Mouse (Mus musculus) liver, embryonic 15.5 days (tissue): ENCODE results near the gene Ccnd3. TPM values are rescaled to one million over a fixed set of nuclear protein-coding genes. Genes with fewer than 3 reads are reported as not detected.
A peak's percentile ranks its signal among the peaks of the same experiment; 100 is the strongest.

Experiments used
- ATAC-seq: fragments of 200-750 bp; cut with Nextera tagmentation; 2 replicates; pipeline ENCODE4 v1.8.0; 2017; ENCODE audit warnings: moderate number of reproducible peaks, mild to moderate bottlenecking, moderate library complexity; ENCODE audit not compliant: insufficient read depth
- H3K27ac ChIP-seq: fragments of 300-500 bp; sonication (generic); replicated peaks from 2 replicates; pipeline ENCODE4 v1.5.1; 2015; ENCODE audit warnings: mild to moderate bottlenecking, inconsistent platforms
- H3K27me3 ChIP-seq: fragments of 300-500 bp; sonication (generic); 2 replicates; pipeline ENCODE4 v1.6.1; 2015; ENCODE audit warnings: mild to moderate bottlenecking, inconsistent platforms
- H3K36me3 ChIP-seq: fragments of 300-500 bp; sonication (generic); replicated peaks from 2 replicates; pipeline ENCODE4 v1.6.1; 2015; ENCODE audit warnings: moderate library complexity, mild to moderate bottlenecking, inconsistent platforms
- H3K4me1 ChIP-seq: fragments of 300-500 bp; sonication (generic); replicated peaks from 2 replicates; pipeline ENCODE4 v1.6.1; 2015; ENCODE audit warnings: inconsistent platforms
- H3K4me2 ChIP-seq: fragments of 300-500 bp; sonication (generic); 2 replicates; pipeline ENCODE4 v1.6.1; 2015; ENCODE audit warnings: moderate library complexity, mild to moderate bottlenecking, inconsistent platforms
- H3K4me3 ChIP-seq: fragments of 300-500 bp; sonication (generic); replicated peaks from 2 replicates; pipeline ENCODE4 v1.5.1; 2015; ENCODE audit warnings: mild to moderate bottlenecking, inconsistent platforms
- H3K9ac ChIP-seq: fragments of 300-500 bp; sonication (generic); 2 replicates; pipeline ENCODE4 v1.6.1; 2015; ENCODE audit warnings: moderate library complexity, mild to moderate bottlenecking, inconsistent platforms
- H3K9me3 ChIP-seq: fragments of 300-500 bp; sonication (generic); replicated peaks from 2 replicates; pipeline ENCODE4 v1.6.1; 2016; ENCODE audit warnings: inconsistent platforms
- WGBS: fragments of 180-500 bp; shearing (Covaris S2); methylation state at CpG from one replicate; pipeline ENCODE4 v1.1.7; 2015; ENCODE audit warnings: mixed read lengths; ENCODE audit not compliant: insufficient replicate concordance; 5-methylcytosine and 5-hydroxymethylcytosine counted together
- polyA plus RNA-seq: library from polyadenylated mRNA; unstranded; fragments of >200 nt; fragmentation: Nextera tagmentation; extraction: Ambion mirVana; gene quantifications from 2 replicates; pipeline ENCODE4 v1.2.1, GENCODE M21; 2015

Gene Ccnd3
- polyA plus RNA-seq, 1 experiment from 2014 or later, result 422 TPM

DNA sequence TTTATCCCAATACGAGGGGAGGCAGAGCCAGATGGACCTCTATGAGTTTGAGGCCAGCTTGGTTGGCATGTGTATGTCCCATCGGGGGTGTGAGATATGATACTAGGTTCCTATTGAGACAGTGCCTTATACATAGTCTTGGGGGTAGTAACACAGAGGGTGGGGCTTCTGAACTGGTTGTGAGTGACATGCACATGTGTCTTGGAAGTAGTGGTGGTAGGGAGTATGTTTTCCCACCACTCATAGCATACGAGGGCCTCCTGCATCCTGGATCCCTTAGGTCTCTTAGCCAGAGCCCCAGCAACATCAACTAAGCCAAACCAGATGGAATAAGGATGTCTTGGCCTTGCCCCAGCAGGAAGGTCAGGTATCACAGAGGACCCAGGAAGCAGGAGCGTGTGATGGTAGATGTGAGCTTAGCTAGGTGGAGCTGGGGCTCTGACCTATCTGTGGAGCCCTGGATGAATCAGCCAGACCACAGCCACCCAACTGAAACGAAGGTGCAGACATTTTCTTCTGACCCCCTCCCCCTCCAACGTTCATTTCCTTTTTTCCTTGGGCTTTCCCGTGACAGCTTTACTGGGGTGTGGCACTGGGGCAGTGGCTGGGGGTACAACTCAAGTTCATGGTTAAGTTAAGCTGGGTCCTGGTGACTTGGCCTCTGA lies 10.5 kb downstream of the Ccnd3 start:
- Histone ChIP-seq H3K9ac (no peak overlapping the region), H3K9me3 (no peaks in the 10 kb centered on the region; the same call in 1 of the 2 replicates), H3K27me3 (no peaks in the 10 kb centered on the region), H3K4me3 (no peak overlapping the region), H3K4me2 (no peak overlapping the region), H3K36me3 (peaks cover 5% of the 10 kb centered on the region), H3K4me1 (peaks cover 91% of the 10 kb centered on the region), H3K27ac (0 out of 2 replicates have a peak overlapping the region, but pooled peaks have one; percentile 25)
- ATAC-seq, result no peak
- 44% methylated on average over 7 of the region's 7 CpGs for WGBS

GRCm38 (mm10) chr17:47516232-47516631 lies 11.4 kb downstream of the Ccnd3 start:
- Histone ChIP-seq H3K9me3 (no peaks in the 10 kb centered on the region; the same call in 1 of the 2 replicates), H3K4me3 (no peak overlapping the region), H3K4me2 (no peak overlapping the region), H3K4me1 (peaks cover 92% of the 10 kb centered on the region), H3K36me3 (peaks cover 5% of the 10 kb centered on the region), H3K27ac (no peak overlapping the region), H3K9ac (no peak overlapping the region), H3K27me3 (no peaks in the 10 kb centered on the region)
- ATAC-seq, result no peak
- 92% methylated on average over 3 of the region's 3 CpGs for WGBS

DNA sequence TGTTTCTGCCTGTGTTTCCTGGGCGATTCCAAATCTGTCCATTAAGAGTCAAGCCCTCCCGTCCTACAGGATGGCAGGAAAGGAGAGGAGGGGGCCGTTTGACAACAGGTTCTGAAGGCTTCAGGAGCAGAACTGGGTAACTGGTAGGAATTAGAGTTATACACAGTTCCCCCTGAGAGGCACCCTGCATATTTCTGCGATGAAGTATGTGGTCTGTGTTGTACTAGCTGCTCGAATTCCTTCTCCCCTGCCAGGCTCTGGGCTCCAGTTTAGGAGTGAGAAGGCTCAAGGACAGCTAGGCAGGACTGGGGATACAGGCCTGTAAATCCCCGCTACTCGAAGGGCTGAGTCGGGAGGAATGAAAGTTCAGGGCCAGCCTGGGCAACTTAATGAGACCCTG lies 13.4 kb downstream of the Ccnd3 start:
- ATAC-seq, result no peak
- WGBS, result 54% methylated on average over 8 of the region's 8 CpGs
- Histone ChIP-seq H3K27ac (peak overlapping the region; percentile 62), H3K36me3 (peaks cover 5% of the 10 kb centered on the region), H3K4me2 (no peak overlapping the region), H3K4me3 (no peak overlapping the region), H3K9ac (no peak overlapping the region), H3K27me3 (no peaks in the 10 kb centered on the region), H3K4me1 (peaks cover 92% of the 10 kb centered on the region), H3K9me3 (no peaks in the 10 kb centered on the region; the same call in 1 of the 2 replicates)

- Histone ChIP-seq H3K4me1 (peaks cover 93% of the 10 kb centered on the region), H3K27me3 (no peaks in the 10 kb centered on the region), H3K4me3 (peak overlapping the region; percentile 50), H3K9me3 (no peaks in the 10 kb centered on the region), H3K4me2 (peak overlapping the region; percentile 81), H3K9ac (peak overlapping the region; percentile 66), H3K27ac (peak overlapping the region; percentile 97), H3K36me3 (0 out of 2 replicates have a peak, but pooled peaks cover 3% of the 10 kb centered on the region)
- WGBS, result 3% methylated on average over 17 of the region's 17 CpGs
- ATAC-seq, result peak; percentile 89
Observed at GRCm38 (mm10) chr17:47521551-47522258, 16.9 kb downstream of the Ccnd3 start.

DNA sequence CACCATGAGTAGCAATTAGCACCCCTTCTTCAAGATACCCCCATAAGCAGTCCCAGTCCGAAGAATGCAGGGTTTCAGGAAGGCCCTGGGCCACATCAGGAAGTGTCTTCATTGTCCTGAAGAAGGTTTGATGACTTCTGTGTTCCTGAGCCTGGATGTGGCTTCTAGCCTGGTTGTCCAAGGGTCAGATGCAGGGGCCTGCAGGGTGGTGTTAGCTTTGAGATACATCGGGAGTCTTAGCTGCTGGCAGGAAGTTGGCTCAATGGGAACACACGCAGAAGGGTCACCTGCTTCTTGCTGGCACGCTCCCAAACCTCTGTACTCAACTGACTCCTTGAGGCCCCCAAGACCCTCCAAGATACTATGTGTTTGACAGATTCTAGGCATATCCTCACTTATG lies 17.7 kb downstream of the Ccnd3 start:
- H3K9ac ChIP-seq, result peak overlapping the region; percentile 66
- peaks cover 94% of the 10 kb centered on the region for H3K4me1 ChIP-seq
- 34% methylated on average over 4 of the region's 4 CpGs for WGBS

DNA sequence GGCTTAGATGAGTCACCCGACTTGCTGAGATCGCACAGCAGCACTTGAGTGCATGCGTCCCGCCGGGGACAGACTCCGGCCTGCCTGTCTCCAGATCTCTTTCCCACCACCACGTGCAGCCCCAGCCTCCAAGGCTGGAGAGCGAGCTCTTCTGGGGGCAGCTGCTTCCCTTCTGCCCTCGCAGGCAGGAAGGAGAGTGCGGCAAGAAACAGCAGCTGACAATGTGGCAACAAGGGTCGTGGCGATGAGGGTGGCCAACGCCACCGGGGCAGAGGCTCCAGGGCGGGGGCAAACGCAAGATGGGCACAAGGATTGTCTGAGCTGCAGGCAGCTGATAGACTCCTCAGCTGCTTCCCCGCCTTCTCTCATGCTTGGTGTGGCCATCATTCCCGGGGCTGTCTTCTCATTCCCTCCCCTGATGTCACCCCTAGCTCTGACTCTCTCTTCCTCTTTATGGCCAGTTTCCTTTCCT lies 18.4 kb downstream of the Ccnd3 start:
- no peaks in the 10 kb centered on the region for H3K9me3 ChIP-seq
- peak overlapping the region; percentile 97 for H3K27ac ChIP-seq
- H3K36me3 ChIP-seq, result 0 out of 2 replicates have a peak, but pooled peaks cover 3% of the 10 kb centered on the region
- H3K27me3 ChIP-seq, result no peaks in the 10 kb centered on the region
- H3K4me1 ChIP-seq, result peaks cover 94% of the 10 kb centered on the region
- H3K4me2 ChIP-seq, result peak overlapping the region; percentile 81
- 10% methylated on average over 18 of the region's 18 CpGs for WGBS
- ATAC-seq, result peak; percentile 64
- peak overlapping the region; percentile 66 for H3K9ac ChIP-seq
- peak overlapping the region; percentile 28 for H3K4me3 ChIP-seq

More for the DNA sequence above, 17.7 kb downstream of the Ccnd3 start:
- Histone ChIP-seq H3K36me3 (0 out of 2 replicates have a peak, but pooled peaks cover 3% of the 10 kb centered on the region), H3K4me2 (peak overlapping the region; percentile 81), H3K27me3 (no peaks in the 10 kb centered on the region), H3K27ac (peak overlapping the region; percentile 97), H3K9me3 (no peaks in the 10 kb centered on the region), H3K4me3 (peak overlapping the region; percentile 50; the same call in 1 of the 2 replicates)
- no peak for ATAC-seq

DNA sequence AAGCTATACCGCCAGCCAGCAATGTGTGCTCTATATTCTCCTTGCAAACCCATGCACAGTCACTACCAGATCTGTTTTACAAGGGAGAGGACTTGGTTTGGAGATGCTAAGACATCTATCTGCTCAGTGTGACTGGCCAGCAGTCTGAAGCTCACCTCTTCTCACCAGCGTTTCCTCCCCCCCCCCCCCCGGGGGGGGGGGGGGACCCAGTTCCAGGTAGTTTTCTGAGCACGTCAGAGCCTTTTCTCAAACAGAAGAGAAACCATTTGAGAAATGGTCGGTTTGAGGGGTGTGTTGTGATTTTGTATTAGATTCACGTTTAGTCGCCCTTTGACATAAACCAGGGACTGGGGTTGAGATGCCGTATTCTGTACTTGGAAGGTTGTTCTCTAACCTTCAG lies 19.2 kb downstream of the Ccnd3 start:
- H3K27me3 ChIP-seq, result no peaks in the 10 kb centered on the region
- H3K9me3 ChIP-seq, result no peaks in the 10 kb centered on the region
- 0 out of 2 replicates have a peak overlapping the region, but pooled peaks have one; percentile 66 for H3K9ac ChIP-seq
- peak overlapping the region; percentile 97 for H3K27ac ChIP-seq
- H3K4me3 ChIP-seq, result no peak overlapping the region
- H3K36me3 ChIP-seq, result 0 out of 2 replicates have a peak, but pooled peaks cover 3% of the 10 kb centered on the region
- 65% methylated on average over 8 of the region's 8 CpGs for WGBS
- peaks cover 94% of the 10 kb centered on the region for H3K4me1 ChIP-seq
- ATAC-seq, result no peak
- H3K4me2 ChIP-seq, result peak overlapping the region; percentile 81; the same call in 1 of the 2 replicates

DNA sequence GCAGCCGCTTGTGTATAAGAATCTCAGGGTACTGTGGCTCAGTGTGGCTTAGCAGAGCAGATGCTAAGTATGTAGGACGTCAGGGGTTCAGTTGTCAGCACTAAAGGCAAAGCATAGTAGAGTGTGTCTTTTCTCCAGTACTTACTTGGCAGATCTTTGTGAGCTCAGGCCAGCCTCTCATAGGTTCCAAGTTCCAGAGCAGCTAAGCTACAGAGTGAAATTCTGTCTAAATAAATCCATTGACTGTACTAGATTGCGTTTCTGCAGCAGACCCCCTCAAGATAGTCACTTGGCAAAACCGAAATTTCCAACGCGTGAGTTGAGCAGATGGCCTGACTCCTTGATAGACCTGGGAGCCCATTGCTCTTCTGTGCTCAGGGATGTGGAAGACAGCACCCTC lies 20.1 kb downstream of the Ccnd3 start:
- H3K36me3 ChIP-seq, result 0 out of 2 replicates have a peak, but pooled peaks cover 3% of the 10 kb centered on the region
- no peak overlapping the region for H3K4me3 ChIP-seq
- peak overlapping the region; percentile 97 for H3K27ac ChIP-seq
- no peaks in the 10 kb centered on the region for H3K27me3 ChIP-seq
- peaks cover 94% of the 10 kb centered on the region for H3K4me1 ChIP-seq
- H3K4me2 ChIP-seq, result no peak overlapping the region
- ATAC-seq, result no peak
- H3K9ac ChIP-seq, result no peak overlapping the region
- H3K9me3 ChIP-seq, result no peaks in the 10 kb centered on the region
- WGBS, result 78% methylated on average over 6 of the region's 6 CpGs

DNA sequence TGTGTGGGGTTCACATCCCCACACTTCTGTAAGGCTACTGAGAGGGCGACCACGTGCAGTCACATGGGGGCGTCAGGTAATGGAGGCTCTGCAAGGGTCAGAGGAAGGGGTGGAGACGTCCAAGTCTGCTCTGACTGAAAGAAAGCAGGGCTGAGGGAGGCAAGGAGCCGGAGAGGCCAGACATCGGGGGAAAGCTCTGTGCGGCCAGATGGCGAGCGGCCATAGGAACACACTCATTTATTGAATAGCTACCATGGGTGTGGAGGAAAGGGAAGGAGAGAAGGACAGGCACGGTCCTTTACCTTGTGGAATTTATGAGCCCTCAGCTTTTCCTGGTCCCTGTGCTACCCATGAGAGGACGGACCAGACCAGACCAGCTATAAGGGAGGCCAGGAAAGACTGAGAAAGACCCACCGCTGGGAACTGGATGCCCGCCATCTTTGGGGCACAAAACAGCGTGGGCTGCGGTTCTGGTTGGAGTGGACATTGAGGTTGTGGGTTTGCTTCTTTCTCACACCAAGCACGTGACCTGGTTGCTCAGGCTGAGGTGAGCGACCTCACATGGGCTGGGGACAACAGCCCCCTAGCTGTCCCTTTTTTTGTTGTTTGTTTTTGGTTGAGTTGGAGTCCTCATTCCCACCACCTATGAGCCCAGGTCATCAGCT lies 22.1 kb downstream of the Ccnd3 start:
- no peaks in the 10 kb centered on the region for H3K9me3 ChIP-seq
- 0 out of 2 replicates have a peak, but pooled peaks cover 3% of the 10 kb centered on the region for H3K36me3 ChIP-seq
- H3K4me3 ChIP-seq, result no peak overlapping the region
- no peak for ATAC-seq
- no peaks in the 10 kb centered on the region for H3K27me3 ChIP-seq
- H3K4me1 ChIP-seq, result peaks cover 94% of the 10 kb centered on the region
- H3K9ac ChIP-seq, result peak overlapping the region; percentile 40; the same call in 1 of the 2 replicates
- 71% methylated on average over 17 of the region's 17 CpGs for WGBS
- peak overlapping the region; percentile 23 for H3K4me2 ChIP-seq
- H3K27ac ChIP-seq, result peak overlapping the region; percentile 69

- H3K9me3 ChIP-seq, result no peaks in the 10 kb centered on the region
- H3K4me1 ChIP-seq, result peaks cover 94% of the 10 kb centered on the region
- WGBS, result 36% methylated on average over 10 of the region's 10 CpGs
- peak overlapping the region; percentile 23 for H3K4me2 ChIP-seq
- 0 out of 2 replicates have a peak, but pooled peaks cover 3% of the 10 kb centered on the region for H3K36me3 ChIP-seq
- no peaks in the 10 kb centered on the region for H3K27me3 ChIP-seq
- no peak overlapping the region for H3K4me3 ChIP-seq
- H3K27ac ChIP-seq, result peak overlapping the region; percentile 69
- ATAC-seq, result no peak
- H3K9ac ChIP-seq, result peak overlapping the region; percentile 40; the same call in 1 of the 2 replicates
Observed at GRCm38 (mm10) chr17:47527581-47528300, 22.9 kb downstream of the Ccnd3 start.
